Mouse (Mus musculus): Measurements from ENCODE around the gene Blm. TPM values are rescaled to one million over a fixed set of nuclear protein-coding genes. Genes with fewer than 3 reads are reported as not detected.

The Blm gene
- total RNA-seq, 1 experiment from 2014 or later = 14.3 TPM

DNA sequence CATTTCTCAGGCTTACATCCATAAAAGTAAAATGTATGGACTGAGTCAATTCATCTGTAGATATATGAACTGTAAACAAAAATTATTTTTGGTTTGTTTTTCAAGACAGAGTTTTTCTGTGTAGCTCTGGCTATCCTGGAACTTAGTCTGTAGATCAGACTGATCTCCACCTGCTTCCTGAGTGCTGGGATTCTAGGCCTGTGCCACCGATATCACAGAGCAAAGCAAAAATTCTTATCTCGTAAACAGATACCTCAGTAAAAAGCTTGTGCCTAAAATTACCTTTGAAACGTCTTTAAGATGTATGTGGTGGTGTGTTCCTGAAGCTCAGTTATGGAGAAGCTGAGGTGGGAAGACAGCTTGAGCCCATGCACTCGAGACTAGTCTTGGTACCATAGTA is 47.7 kb downstream of the Blm start:
- no peak for ATAC-seq (replicated peaks; ENCODE audit: insufficient number of reproducible peaks, low FRiP score, low TSS enrichment, poor library complexity, severe bottlenecking)

DNA sequence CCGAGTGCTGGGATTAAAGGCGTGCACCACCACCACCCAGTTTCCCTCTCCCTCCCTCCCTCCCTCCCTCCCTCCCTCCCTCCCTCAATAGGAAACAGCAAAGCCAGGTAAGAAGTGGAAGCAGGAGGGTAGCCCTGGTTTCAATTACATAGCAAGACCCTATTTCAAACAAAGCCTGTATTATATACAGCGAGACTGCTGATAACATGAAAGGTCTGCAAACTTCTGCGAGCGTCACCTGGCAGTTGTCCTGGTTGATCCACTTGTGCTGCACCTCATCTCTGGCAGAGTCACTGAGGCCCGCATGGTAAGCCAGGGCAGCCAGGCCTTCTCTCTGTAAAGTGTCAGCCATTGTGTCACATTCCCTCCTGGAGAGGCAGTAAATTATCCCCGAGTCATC is 54.8 kb downstream of the Blm start:
- no peak for ATAC-seq (replicated peaks; ENCODE audit: insufficient number of reproducible peaks, low FRiP score, low TSS enrichment, poor library complexity, severe bottlenecking)

DNA sequence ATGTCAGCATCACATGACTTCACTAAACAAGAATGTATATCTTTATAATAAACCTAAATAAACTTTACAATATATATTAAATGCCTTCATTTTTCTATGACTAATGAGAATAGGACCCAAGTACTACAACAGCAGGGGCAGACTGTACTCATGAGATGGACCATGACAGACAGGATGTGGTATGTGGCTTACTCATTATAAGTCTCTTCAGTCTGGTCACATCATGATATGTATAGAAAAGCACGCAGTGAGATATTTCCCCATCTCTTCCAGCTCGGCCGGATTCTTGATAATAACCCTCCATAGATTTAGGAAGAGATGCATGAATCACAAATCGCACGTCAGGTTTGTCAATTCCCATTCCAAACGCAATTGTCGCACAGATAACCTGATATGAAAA is 61.1 kb downstream of the Blm start:
- no peak for ATAC-seq (replicated peaks; ENCODE audit: insufficient number of reproducible peaks, low FRiP score, low TSS enrichment, poor library complexity, severe bottlenecking)

DNA sequence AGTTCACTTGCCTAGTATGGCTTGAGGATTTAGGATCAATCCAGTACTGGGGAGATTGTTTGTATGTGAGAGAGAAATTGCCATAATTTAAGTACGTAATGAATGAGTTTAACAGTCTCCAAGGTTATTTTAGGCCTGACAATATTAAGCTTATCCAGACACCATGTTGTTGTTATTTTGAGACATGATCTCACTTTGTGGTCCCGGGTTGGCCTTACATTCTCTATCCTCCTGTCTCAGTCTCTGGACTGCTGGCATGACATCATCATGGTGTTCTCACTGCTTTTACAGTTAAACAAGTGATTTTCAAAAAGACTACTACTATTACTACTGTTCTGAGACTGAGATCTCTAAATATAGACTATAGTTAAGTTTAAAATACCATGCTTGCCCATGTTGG is 66.1 kb downstream of the Blm start:
- no peak for ATAC-seq (replicated peaks; ENCODE audit: insufficient number of reproducible peaks, low FRiP score, low TSS enrichment, poor library complexity, severe bottlenecking)

GRCm38 (mm10) chr7:80467334-80467733 is 67.6 kb downstream of the Blm start:
- peak; percentile 31; the same call in 1 of the 2 replicates for ATAC-seq (replicated peaks; ENCODE audit: insufficient number of reproducible peaks, low FRiP score, low TSS enrichment, poor library complexity, severe bottlenecking)

DNA sequence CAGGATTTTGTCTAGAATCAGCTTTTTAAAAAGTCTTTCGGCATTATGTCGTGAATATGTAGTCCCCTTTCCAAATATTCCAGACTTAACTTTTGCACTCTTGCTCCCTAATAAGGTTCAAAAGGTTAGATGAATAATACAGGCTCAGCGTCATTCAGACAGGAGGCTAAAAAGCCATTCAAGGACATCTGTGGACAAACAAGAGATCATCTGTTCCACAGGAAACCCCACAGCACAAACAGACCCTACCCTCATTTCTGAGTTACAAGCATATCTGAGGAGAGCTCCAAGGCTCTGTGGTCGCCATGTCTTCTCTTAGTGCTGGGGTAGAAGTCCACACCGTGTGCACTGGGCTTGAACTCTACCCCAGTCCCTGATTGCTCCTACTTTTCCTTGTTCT is 70.1 kb downstream of the Blm start:
- no peak for ATAC-seq (replicated peaks; ENCODE audit: insufficient number of reproducible peaks, low FRiP score, low TSS enrichment, poor library complexity, severe bottlenecking)

GRCm38 (mm10) chr7:80461891-80462290 is 73.0 kb downstream of the Blm start:
- no peak for ATAC-seq (replicated peaks; ENCODE audit: insufficient number of reproducible peaks, low FRiP score, low TSS enrichment, poor library complexity, severe bottlenecking)

GRCm38 (mm10) chr7:80460892-80461291 is 74.0 kb downstream of the Blm start:
- ATAC-seq (replicated peaks; ENCODE audit: insufficient number of reproducible peaks, low FRiP score, low TSS enrichment, poor library complexity, severe bottlenecking) = no peak

- ATAC-seq (replicated peaks; ENCODE audit: insufficient number of reproducible peaks, low FRiP score, low TSS enrichment, poor library complexity, severe bottlenecking) = no peak
These were observed 74.7 kb downstream of the Blm start for GRCm38 (mm10) chr7:80460199-80460598.

DNA sequence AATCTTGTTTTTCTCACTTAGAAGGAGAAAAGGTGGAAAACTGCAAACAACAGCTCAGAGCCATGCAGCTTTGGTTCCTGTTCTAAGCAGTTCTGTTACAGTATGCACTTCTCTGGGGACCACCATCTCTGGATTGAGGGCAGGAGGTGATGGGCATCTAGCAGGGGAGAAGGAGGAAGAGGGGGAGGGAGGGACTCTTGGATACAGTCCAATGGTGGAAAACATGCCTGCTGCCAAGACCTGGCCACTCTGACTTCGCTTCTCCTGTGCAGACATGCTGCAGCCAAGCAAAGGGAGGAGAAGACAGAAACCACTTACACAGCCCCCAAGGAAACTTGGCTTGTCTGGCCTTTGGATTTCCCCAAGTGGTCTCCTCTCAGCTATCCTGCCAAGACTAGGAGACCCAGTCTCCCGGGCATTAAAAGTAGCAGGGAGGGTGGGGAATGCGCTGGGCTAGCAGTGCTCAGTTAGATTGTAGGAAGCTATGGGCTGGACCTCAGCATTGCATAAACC is 77.0 kb downstream of the Blm start:
- ATAC-seq (replicated peaks; ENCODE audit: insufficient number of reproducible peaks, low FRiP score, low TSS enrichment, poor library complexity, severe bottlenecking) = no peak

- ATAC-seq (replicated peaks; ENCODE audit: insufficient number of reproducible peaks, low FRiP score, low TSS enrichment, poor library complexity, severe bottlenecking) = peak; percentile 79
These were observed 77.7 kb downstream of the Blm start for GRCm38 (mm10) chr7:80457241-80457640.

DNA sequence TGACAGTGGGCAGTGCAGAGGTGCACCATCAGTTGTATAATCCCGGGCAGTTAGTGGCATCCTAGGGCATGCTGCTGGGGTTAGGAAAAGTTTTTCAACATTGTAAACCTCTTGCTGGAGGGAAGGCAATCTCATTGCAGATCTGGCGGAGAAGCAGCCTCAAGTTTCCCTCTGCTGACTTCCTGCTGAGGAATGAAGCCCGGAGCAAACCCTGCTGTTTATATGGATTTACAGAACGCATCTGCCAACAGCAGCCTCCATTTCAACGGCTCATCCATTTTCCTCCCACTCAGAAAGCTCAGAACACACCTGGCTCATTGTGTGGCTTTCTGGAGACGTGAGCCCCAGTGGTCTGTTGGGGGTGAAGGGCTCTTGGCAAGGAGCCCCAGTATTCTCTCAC is 78.6 kb downstream of the Blm start:
- no peak for ATAC-seq (replicated peaks; ENCODE audit: insufficient number of reproducible peaks, low FRiP score, low TSS enrichment, poor library complexity, severe bottlenecking)

DNA sequence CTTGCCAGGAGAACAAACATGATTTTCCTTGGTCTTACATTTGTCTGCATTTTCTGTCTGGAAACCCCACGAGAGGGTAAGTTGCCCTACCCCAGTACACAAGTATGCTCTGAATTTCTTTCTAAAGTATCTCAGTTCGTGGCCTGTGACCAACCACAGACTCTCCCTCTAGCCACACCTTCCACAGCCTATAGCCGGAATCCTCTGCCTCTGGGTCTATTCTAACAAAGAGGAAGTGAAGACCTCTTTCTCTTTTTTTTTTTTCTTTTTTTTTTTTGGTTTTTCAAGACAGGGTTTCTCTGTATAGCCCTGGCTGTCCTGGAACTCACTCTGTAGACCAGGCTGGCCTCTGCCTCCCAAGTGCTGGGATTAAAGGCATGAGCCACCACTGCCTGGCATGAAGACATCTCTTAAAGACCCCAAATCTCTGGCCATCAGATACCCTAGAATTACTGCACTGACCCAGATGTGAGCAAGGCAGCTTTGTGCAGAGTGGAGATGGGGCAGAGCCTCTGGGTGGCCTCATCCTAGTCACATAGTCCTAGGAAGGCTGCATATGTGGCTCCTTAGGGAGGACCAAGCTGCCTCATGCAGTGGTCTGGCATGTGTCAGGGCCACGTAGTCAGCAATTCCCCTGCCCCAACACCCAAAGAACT is 79.3 kb downstream of the Blm start:
- 0 out of 2 replicates have a peak, but pooled peaks have one; percentile 39 for ATAC-seq (replicated peaks; ENCODE audit: insufficient number of reproducible peaks, low FRiP score, low TSS enrichment, poor library complexity, severe bottlenecking)

DNA sequence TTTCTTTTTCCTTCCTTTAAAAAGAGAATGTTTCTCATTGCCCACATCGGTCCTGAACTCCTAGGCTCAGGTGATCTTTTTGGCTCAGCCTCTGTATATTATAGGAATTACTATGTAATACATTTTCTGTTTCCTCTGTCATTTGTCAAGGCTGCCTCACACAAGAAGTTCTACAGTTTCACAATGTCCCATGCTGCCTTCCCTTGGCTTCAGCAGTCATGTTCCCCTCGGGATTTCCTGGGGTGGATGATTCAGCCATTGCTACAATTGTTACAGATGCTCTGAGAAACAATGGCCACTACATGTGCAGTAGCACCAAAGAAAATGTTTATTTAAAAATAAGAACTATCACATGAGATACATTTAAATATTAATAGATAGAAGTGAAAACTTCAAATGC is 80.1 kb downstream of the Blm start:
- no peak for ATAC-seq (replicated peaks; ENCODE audit: insufficient number of reproducible peaks, low FRiP score, low TSS enrichment, poor library complexity, severe bottlenecking)

- no peak for ATAC-seq (replicated peaks; ENCODE audit: insufficient number of reproducible peaks, low FRiP score, low TSS enrichment, poor library complexity, severe bottlenecking)
These were observed 80.9 kb downstream of the Blm start for GRCm38 (mm10) chr7:80453997-80454396.

DNA sequence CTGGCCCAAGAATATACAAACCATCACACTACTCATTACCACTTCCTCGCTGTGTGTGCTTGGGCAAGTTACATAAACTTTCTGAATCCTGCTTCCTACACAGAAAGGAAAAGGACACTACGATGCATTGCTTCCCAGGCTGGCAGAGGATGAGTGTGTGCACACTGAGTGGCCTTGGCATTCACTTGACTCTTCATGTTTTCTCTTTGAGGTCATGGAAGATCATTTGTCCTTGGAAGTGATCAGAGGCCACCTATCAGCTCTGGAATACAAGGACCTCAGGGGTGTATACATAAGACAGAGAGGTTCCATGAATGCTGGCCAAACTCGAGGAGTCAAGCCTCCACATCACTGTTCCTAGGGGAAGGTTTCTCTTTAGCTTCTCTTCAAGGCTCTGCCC is 81.8 kb downstream of the Blm start:
- ATAC-seq (replicated peaks; ENCODE audit: insufficient number of reproducible peaks, low FRiP score, low TSS enrichment, poor library complexity, severe bottlenecking) = no peak

DNA sequence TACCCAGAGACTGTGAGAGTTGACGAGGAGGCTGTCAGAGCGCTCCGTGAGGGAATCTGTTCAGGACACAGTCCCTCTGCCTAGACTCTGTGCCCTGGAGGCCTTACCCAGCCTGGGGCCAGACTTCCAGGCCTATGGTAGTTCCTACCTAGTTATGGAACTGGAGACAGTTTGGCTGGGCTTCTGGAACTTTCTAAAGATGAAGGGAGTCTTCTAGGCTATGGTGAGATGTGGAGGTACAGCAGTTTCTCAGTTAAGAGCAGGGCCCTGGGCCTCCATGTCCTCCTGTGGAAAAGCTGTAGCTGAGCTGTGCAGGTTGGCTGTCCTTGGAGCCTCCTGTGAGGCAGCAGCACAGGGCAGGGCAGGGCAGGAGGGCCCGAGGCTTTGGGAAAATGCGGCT is 82.7 kb downstream of the Blm start:
- no peak for ATAC-seq (replicated peaks; ENCODE audit: insufficient number of reproducible peaks, low FRiP score, low TSS enrichment, poor library complexity, severe bottlenecking)

DNA sequence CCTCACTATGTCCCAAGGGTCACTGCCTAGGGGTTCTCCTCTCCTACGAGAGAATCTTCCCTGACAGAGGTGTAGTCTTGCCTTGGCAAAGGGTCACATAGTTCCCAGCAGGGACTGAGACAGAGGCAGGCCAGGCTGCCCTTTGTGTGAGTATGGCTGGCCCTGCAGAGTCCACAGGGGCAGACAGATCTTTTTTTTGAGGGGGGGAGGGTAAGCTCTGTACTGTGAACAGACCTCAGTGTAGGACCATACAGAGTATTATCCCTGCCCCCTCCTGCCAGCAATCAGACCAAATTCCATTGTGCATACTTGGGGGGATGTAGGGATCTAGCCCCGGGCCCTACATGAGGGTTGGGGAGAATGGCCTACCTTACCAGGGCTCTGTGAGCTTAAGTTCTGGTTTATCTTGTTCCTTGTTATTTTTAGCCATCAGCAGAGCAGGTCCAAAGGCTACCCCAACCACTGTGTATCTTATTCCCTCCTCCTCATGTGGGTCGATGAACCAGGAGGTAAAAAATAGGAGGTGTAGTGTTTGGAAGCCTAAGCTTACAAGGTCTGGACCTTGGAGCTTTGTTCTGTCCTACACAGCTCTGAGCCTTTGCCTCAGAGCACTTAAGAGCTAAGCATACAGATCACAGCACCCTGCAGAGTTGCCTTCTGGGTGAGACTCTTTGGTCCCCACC is 83.2 kb downstream of the Blm start:
- no peak for ATAC-seq (replicated peaks; ENCODE audit: insufficient number of reproducible peaks, low FRiP score, low TSS enrichment, poor library complexity, severe bottlenecking)

GRCm38 (mm10) chr7:80450354-80450753 is 84.6 kb downstream of the Blm start:
- no peak for ATAC-seq (replicated peaks; ENCODE audit: insufficient number of reproducible peaks, low FRiP score, low TSS enrichment, poor library complexity, severe bottlenecking)

- no peak for ATAC-seq (replicated peaks; ENCODE audit: insufficient number of reproducible peaks, low FRiP score, low TSS enrichment, poor library complexity, severe bottlenecking)
These were observed 85.3 kb downstream of the Blm start for GRCm38 (mm10) chr7:80449620-80450091.

All from monocyte, adult 5-6 weeks (primary cell).